Mouse (Mus musculus): ENCODE data around the gene Crmp1.

DNA sequence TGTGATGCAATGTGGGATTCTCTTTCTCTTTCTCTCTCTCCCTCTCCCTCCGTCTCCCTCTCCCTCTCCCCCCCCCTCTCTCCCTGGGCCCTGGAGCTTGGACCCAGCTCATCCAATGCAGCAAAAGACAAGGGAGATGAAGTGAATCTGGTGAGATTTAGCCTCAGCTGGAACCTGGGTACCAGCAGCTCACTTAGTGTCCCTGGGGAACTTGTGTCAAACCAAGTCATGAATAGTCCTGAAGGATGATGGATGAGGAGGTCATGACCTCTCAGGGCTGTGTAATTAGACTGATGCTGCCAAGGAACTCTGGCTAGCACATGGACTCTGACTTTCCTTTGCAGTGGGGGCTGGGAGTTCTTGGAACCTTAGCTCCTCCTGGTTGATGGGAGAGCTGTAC lies 39.5 kb upstream of the Crmp1 start:
- TF ChIP-seq EP300 (IDR thresholded peaks at IDR 0.05; ENCODE audit: low read depth) (no peak), CTCF (IDR thresholded peaks at IDR 0.05; ENCODE audit: low read depth) (no peak)
